Mouse (Mus musculus): ENCODE measurements at regions not wholly inside any gene's neighbourhood (a gene's known extent, or its start where the extent isn't known, plus 50 kb on each side); places are given as distances from the start of the nearest gene placed in this dataset.

- no peak for TF ChIP-seq GATA1 (IDR thresholded peaks at IDR 0.05; ENCODE audit: low read length)
- no peak for TF ChIP-seq TAL1 (IDR thresholded peaks at IDR 0.05; ENCODE audit: low read length)
Observed at GRCm38 (mm10) chr5:64472415-64472814, 316.3 kb downstream of the Tbc1d1 start.

Measured in erythroblast, embryonic 14.5 days (primary cell).